Mouse (Mus musculus) heart, embryonic 13.5 days (tissue): ENCODE data around the gene Cast. TPM values are rescaled to one million over a fixed set of nuclear protein-coding genes. Genes with fewer than 3 reads are reported as not detected.

Source experiments
- ATAC-seq: fragments of 200-750 bp; cut with Nextera tagmentation; 2 replicates; pipeline ENCODE4 v1.8.0; 2017; ENCODE audit warnings: moderate TSS enrichment; ENCODE audit not compliant: insufficient number of reproducible peaks, low FRiP score, low TSS enrichment; ENCODE audit errors: extremely low read depth
- H3K27ac ChIP-seq: fragments of 300-500 bp; sonication (generic); replicated peaks from 2 replicates; pipeline ENCODE4 v1.5.1; 2015; ENCODE audit warnings: moderate library complexity, mild to moderate bottlenecking, inconsistent platforms
- H3K27me3 ChIP-seq: fragments of 300-500 bp; sonication (generic); replicated peaks from 2 replicates; pipeline ENCODE4 v1.6.1; 2015; ENCODE audit warnings: mild to moderate bottlenecking, inconsistent platforms
- H3K36me3 ChIP-seq: fragments of 300-500 bp; sonication (generic); 2 replicates; pipeline ENCODE4 v1.6.1; 2015; ENCODE audit warnings: mild to moderate bottlenecking, inconsistent platforms
- H3K4me1 ChIP-seq: fragments of 300-500 bp; sonication (generic); 2 replicates; pipeline ENCODE4 v1.6.1; 2015; ENCODE audit warnings: inconsistent platforms
- H3K4me2 ChIP-seq: fragments of 300-500 bp; sonication (generic); 2 replicates; pipeline ENCODE4 v1.6.1; 2015; ENCODE audit warnings: inconsistent platforms, mild to moderate bottlenecking, moderate library complexity
- H3K4me3 ChIP-seq: fragments of 300-500 bp; sonication (generic); 2 replicates; pipeline ENCODE4 v1.5.1; 2015; ENCODE audit warnings: moderate library complexity, mild to moderate bottlenecking, inconsistent platforms
- H3K9ac ChIP-seq: fragments of 300-500 bp; sonication (generic); 2 replicates; pipeline ENCODE4 v1.6.1; 2015; ENCODE audit warnings: inconsistent platforms, mild to moderate bottlenecking, moderate library complexity
- H3K9me3 ChIP-seq: fragments of 300-500 bp; sonication (generic); 2 replicates; pipeline ENCODE4 v1.6.1; 2016; ENCODE audit warnings: inconsistent platforms
- WGBS: fragments of 180-500 bp; shearing (Covaris S2); methylation state at CpG from one replicate; pipeline ENCODE4 v1.1.7; 2015; ENCODE audit warnings: mixed read lengths; 5-methylcytosine and 5-hydroxymethylcytosine counted together
- polyA plus RNA-seq: library from polyadenylated mRNA; unstranded; fragments of >200 nt; fragmentation: Nextera tagmentation; extraction: Ambion mirVana; gene quantifications from 2 replicates; pipeline ENCODE4 v1.2.1, GENCODE M21; 2015

Gene Cast
- polyA plus RNA-seq, 1 experiment from 2014 or later, result 47.3 TPM

- ATAC-seq, result no peak
- Histone ChIP-seq H3K9me3 (no peaks in the 10 kb centered on the region), H3K4me1 (no peaks in the 10 kb centered on the region), H3K27me3 (no peaks in the 10 kb centered on the region), H3K9ac (no peak overlapping the region), H3K27ac (no peak overlapping the region), H3K4me3 (no peak overlapping the region), H3K4me2 (no peak overlapping the region), H3K36me3 (peaks cover 73% of the 10 kb centered on the region)
- WGBS, result 85% methylated on average over 5 of the region's 5 CpGs
These were observed 113.0 kb downstream of the Cast start for GRCm38 (mm10) chr13:74695497-74696193.

Other genes with a start within 250 kb of the Cast start
- 11.3 TPM in 2 replicates for gene Erap1, start 169.2 kb downstream of the Cast start, polyA plus RNA-seq